Mouse (Mus musculus): ENCODE measurements around the gene Zeb2. TPM values are rescaled to one million over a fixed set of nuclear protein-coding genes. Genes with fewer than 3 reads are reported as not detected.

Zeb2 gene
- polyA plus RNA-seq, 1 experiment, result 9.8 TPM

GRCm38 (mm10) chr2:45012676-45013075 is 104.5 kb downstream of the Zeb2 start:
- Histone ChIP-seq H3K79me2 (ENCODE audit: control insufficient read depth, insufficient read depth) (no peaks in the 10 kb centered on the region), H3K36me3 (ENCODE audit: control insufficient read depth, insufficient read depth) (peaks cover 58% of the 10 kb centered on the region), H3K4me3 (ENCODE audit: insufficient read depth, poor library complexity, severe bottlenecking) (no peak overlapping the region), H3K79me3 (ENCODE audit: low read depth) (no peaks in the 10 kb centered on the region), H3ac (ENCODE audit: control insufficient read depth, insufficient read length, low read depth) (no peak overlapping the region), H3K27me3 (ENCODE audit: control insufficient read depth, insufficient read depth, insufficient read length) (no peaks in the 10 kb centered on the region)
- TF ChIP-seq CEBPB (IDR thresholded peaks at IDR 0.05; ENCODE audit: low read depth) (no peak), MYOD1 (IDR thresholded peaks at IDR 0.05; ENCODE audit: control insufficient read depth, insufficient read length, low read depth) (no peak), MAX (IDR thresholded peaks at IDR 0.05) (no peak), CTCF (IDR thresholded peaks at IDR 0.05; ENCODE audit: control insufficient read depth, insufficient read depth, insufficient read length) (no peak), USF1 (IDR thresholded peaks at IDR 0.05; ENCODE audit: low read depth) (no peak), MYOG (IDR thresholded peaks at IDR 0.05; ENCODE audit: control insufficient read depth, extremely low read depth, insufficient read length) (no peak), FOSL1 (IDR thresholded peaks at IDR 0.05; ENCODE audit: insufficient read depth, low read length, poor library complexity, severe bottlenecking) (no peak)

GRCm38 (mm10) chr2:45010701-45011100 is 106.5 kb downstream of the Zeb2 start:
- H3K27me3 ChIP-seq (ENCODE audit: control insufficient read depth, insufficient read depth, insufficient read length), result no peaks in the 10 kb centered on the region
- H3K79me2 ChIP-seq (ENCODE audit: control insufficient read depth, insufficient read depth), result no peaks in the 10 kb centered on the region
- no peak overlapping the region for H3ac ChIP-seq (ENCODE audit: control insufficient read depth, insufficient read length, low read depth)
- H3K36me3 ChIP-seq (ENCODE audit: control insufficient read depth, insufficient read depth), result peaks cover 42% of the 10 kb centered on the region
- TF ChIP-seq USF1 (IDR thresholded peaks at IDR 0.05; ENCODE audit: low read depth), result no peak
- no peaks in the 10 kb centered on the region for H3K79me3 ChIP-seq (ENCODE audit: low read depth)
- H3K4me3 ChIP-seq (ENCODE audit: insufficient read depth, poor library complexity, severe bottlenecking), result no peak overlapping the region

- H3K79me3 ChIP-seq (ENCODE audit: low read depth), result no peaks in the 10 kb centered on the region
- H3K27me3 ChIP-seq (ENCODE audit: control insufficient read depth, insufficient read depth, insufficient read length), result no peaks in the 10 kb centered on the region
- no peaks in the 10 kb centered on the region for H3K79me2 ChIP-seq (ENCODE audit: control insufficient read depth, insufficient read depth)
- H3ac ChIP-seq (ENCODE audit: control insufficient read depth, insufficient read length, low read depth), result no peak overlapping the region
- TF ChIP-seq MAX (IDR thresholded peaks at IDR 0.05), result no peak
- no peak for TF ChIP-seq CEBPB (IDR thresholded peaks at IDR 0.05; ENCODE audit: low read depth)
- no peak for TF ChIP-seq CTCF (IDR thresholded peaks at IDR 0.05; ENCODE audit: control insufficient read depth, insufficient read depth, insufficient read length)
- peaks cover 74% of the 10 kb centered on the region for H3K36me3 ChIP-seq (ENCODE audit: control insufficient read depth, insufficient read depth)
- H3K4me3 ChIP-seq (ENCODE audit: insufficient read depth, poor library complexity, severe bottlenecking), result no peak overlapping the region
Observed at GRCm38 (mm10) chr2:44999906-45000305, 117.3 kb downstream of the Zeb2 start.

GRCm38 (mm10) chr2:44998710-44999109 is 118.5 kb downstream of the Zeb2 start:
- Histone ChIP-seq H3ac (ENCODE audit: control insufficient read depth, insufficient read length, low read depth) (no peak overlapping the region), H3K79me3 (ENCODE audit: low read depth) (no peaks in the 10 kb centered on the region), H3K27me3 (ENCODE audit: control insufficient read depth, insufficient read depth, insufficient read length) (no peaks in the 10 kb centered on the region), H3K79me2 (ENCODE audit: control insufficient read depth, insufficient read depth) (no peaks in the 10 kb centered on the region), H3K4me3 (ENCODE audit: insufficient read depth, poor library complexity, severe bottlenecking) (no peak overlapping the region), H3K36me3 (ENCODE audit: control insufficient read depth, insufficient read depth) (peaks cover 85% of the 10 kb centered on the region)
- TF ChIP-seq MAX (IDR thresholded peaks at IDR 0.05), result no peak
- TF ChIP-seq MYOG (IDR thresholded peaks at IDR 0.05; ENCODE audit: control insufficient read depth, extremely low read depth, insufficient read length), result no peak
- TF ChIP-seq CTCF (IDR thresholded peaks at IDR 0.05; ENCODE audit: control insufficient read depth, insufficient read depth, insufficient read length), result no peak
- no peak for TF ChIP-seq FOSL1 (IDR thresholded peaks at IDR 0.05; ENCODE audit: insufficient read depth, low read length, poor library complexity, severe bottlenecking)
- no peak for TF ChIP-seq MYOD1 (IDR thresholded peaks at IDR 0.05; ENCODE audit: control insufficient read depth, insufficient read length, low read depth)
- TF ChIP-seq CEBPB (IDR thresholded peaks at IDR 0.05; ENCODE audit: low read depth), result no peak
- TF ChIP-seq USF1 (IDR thresholded peaks at IDR 0.05; ENCODE audit: low read depth), result no peak

- no peak overlapping the region for H3ac ChIP-seq (ENCODE audit: control insufficient read depth, insufficient read length, low read depth)
- no peaks in the 10 kb centered on the region for H3K27me3 ChIP-seq (ENCODE audit: control insufficient read depth, insufficient read depth, insufficient read length)
- peaks cover 7% of the 10 kb centered on the region for H3K36me3 ChIP-seq (ENCODE audit: control insufficient read depth, insufficient read depth)
- H3K79me3 ChIP-seq (ENCODE audit: low read depth), result no peaks in the 10 kb centered on the region
- no peak overlapping the region for H3K4me3 ChIP-seq (ENCODE audit: insufficient read depth, poor library complexity, severe bottlenecking)
- TF ChIP-seq MYOD1 (IDR thresholded peaks at IDR 0.05; ENCODE audit: control insufficient read depth, insufficient read length, low read depth), result no peak
- TF ChIP-seq CEBPB (IDR thresholded peaks at IDR 0.05; ENCODE audit: low read depth), result no peak
- no peak for TF ChIP-seq MYOG (IDR thresholded peaks at IDR 0.05; ENCODE audit: control insufficient read depth, extremely low read depth, insufficient read length)
- no peak for TF ChIP-seq USF1 (IDR thresholded peaks at IDR 0.05; ENCODE audit: low read depth)
- TF ChIP-seq CTCF (IDR thresholded peaks at IDR 0.05; ENCODE audit: control insufficient read depth, insufficient read depth, insufficient read length), result no peak
- H3K79me2 ChIP-seq (ENCODE audit: control insufficient read depth, insufficient read depth), result no peaks in the 10 kb centered on the region
Observed at GRCm38 (mm10) chr2:44981646-44982045, 135.5 kb downstream of the Zeb2 start.

GRCm38 (mm10) chr2:44979042-44979721 is 138.0 kb downstream of the Zeb2 start:
- no peak for TF ChIP-seq CEBPB (IDR thresholded peaks at IDR 0.05; ENCODE audit: low read depth)
- TF ChIP-seq FOSL1 (IDR thresholded peaks at IDR 0.05; ENCODE audit: insufficient read depth, low read length, poor library complexity, severe bottlenecking), result no peak
- no peak for TF ChIP-seq CTCF (IDR thresholded peaks at IDR 0.05; ENCODE audit: control insufficient read depth, insufficient read depth, insufficient read length)
- TF ChIP-seq MYOG (IDR thresholded peaks at IDR 0.05; ENCODE audit: control insufficient read depth, extremely low read depth, insufficient read length), result no peak
- TF ChIP-seq MYOD1 (IDR thresholded peaks at IDR 0.05; ENCODE audit: control insufficient read depth, insufficient read length, low read depth), result no peak
- no peak for TF ChIP-seq MAX (IDR thresholded peaks at IDR 0.05)
- no peak for TF ChIP-seq USF1 (IDR thresholded peaks at IDR 0.05; ENCODE audit: low read depth)

More at GRCm38 (mm10) chr2:44979042-44979721, 138.0 kb downstream of the Zeb2 start:
- no peak overlapping the region for H3K4me3 ChIP-seq (ENCODE audit: insufficient read depth, poor library complexity, severe bottlenecking)
- no peaks in the 10 kb centered on the region for H3K79me3 ChIP-seq (ENCODE audit: low read depth)
- no peak overlapping the region for H3ac ChIP-seq (ENCODE audit: control insufficient read depth, insufficient read length, low read depth)
- no peaks in the 10 kb centered on the region for H3K27me3 ChIP-seq (ENCODE audit: control insufficient read depth, insufficient read depth, insufficient read length)
- no peaks in the 10 kb centered on the region for H3K79me2 ChIP-seq (ENCODE audit: control insufficient read depth, insufficient read depth)
- no peaks in the 10 kb centered on the region for H3K36me3 ChIP-seq (ENCODE audit: control insufficient read depth, insufficient read depth)

Data from C2C12 (cell line).